Mouse (Mus musculus) thymus, postnatal 10 days (tissue): ENCODE measurements around the gene Tshz3.

Experiments used
- DNase-seq, 2 experiments: peaks; one replicate each; pipeline ENCODE4 v3.0.0; 2021; ENCODE audit warnings: low spot score in 2 of 2

The Tshz3 gene

DNA sequence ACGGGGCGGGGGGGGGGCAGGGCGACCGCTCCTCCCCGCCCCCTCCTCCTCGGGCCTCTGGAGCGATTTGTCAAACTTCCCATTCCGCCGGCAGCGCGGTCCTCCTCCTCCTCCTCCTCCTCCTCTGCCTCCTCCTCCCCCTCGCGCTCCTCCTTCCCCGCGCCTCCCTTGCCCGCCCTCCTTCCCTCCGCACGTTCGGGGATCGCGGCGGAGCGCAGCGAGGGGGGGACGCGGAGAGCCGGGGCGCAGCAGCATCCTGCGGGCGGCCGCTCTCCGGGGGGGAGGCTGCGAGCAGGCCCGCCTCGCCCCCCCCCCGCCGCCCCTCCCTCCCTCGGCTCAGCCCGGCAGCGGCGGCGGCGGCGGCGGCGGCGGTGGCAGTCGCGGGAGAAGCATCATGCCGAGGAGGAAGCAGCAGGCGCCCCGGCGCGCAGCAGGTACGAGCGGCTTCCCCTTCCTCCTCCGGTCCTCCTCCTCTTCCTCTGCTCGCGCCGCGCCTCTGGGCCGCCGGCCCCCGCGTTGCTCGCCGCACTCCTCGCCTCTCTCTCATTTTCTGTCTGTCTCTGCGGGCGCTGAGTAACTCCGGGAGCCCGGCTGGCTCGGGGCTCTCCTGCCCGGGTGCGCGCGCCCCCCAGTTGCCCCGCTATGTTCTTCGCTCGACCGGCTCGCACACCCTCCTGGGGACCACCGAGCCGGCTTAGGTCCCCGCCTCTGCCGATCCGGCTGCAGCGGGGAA, at the start of gene Tshz3:
Gene Tshz3, plus strand, starts transcription at position 263 of the 733 bp plus-strand sequence.
- DNase-seq = peak in 1 of 2 experiments; percentile 3

DNA sequence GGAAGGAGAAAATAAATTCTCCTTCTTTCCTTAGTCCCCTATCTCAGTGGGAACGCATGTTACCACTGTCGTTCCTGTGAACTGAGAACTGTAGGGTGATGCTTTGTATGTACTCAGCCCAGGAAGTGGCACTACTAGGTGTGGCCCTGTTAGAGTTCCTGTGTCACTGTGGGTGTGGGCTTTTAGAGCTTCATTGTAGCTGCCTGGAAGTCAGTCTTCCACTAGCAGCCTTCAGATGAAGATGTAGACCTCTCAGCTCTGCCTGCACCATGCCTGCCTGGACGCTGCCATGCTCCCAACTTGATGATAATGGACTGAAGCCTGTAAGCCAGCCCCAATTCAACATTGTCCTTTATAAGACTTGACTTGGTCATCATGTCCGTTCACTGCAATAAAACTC, 42.0 kb upstream of the Tshz3 start:
- no peak for DNase-seq

DNA sequence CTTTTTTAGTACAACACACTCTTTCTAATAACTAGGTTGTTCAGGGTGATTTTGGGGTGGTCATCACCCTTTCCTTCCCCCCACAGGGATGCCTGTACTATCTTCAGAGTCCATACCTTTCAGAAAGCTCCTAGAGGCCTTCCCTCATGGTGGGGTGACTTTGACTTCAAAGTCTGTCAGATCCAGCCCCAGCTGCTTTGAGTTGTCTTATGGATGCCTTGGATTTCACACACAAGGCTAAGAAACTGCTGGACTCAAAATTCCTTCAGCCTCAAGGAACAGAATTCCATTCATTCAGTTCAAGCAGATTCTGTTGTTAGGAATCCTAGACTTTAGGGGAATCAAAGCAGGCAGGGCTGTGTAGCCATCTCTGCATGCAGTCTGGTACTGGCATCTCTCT, 41.5 kb upstream of the Tshz3 start:
- DNase-seq = no peak

DNA sequence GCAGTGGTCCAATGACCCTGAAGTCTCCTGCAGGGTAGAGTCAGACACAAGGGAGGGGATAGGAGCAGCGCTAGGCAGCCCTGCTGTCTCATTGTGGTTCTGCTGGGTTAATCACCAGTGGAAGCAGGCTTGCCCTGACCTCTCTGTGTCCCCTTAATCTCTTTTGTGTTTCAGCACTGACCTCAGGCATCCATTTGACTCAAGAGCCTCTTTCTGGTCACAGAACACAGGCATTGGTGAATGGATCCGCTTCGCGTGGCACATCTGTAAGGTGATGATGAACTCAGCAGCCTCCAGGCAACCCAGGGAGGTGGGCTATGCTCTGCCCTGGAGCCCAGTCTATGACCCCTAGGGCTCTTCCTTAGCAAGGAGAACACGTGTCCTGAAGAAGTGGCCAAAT, 39.6 kb upstream of the Tshz3 start:
- no peak for DNase-seq

DNA sequence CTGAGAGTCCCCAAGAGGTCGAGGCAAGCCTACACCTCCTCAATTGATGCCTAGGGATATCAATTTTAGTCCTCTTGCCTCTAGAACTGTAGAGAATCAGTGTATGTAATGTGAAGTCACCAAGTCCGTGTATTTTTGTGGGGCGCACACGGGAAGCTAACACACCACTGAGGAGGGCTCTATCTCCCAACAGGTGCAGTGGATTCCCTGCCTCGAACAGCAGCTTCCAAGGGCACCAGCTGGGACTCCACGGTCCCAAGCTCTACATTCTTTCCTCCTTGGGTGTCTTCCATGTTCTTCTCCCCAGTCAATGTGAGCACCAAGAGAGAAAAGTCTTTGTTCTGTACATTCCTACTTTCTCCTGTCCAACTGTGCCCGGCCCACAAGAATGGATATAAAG, 38.7 kb upstream of the Tshz3 start:
- no peak for DNase-seq

DNA sequence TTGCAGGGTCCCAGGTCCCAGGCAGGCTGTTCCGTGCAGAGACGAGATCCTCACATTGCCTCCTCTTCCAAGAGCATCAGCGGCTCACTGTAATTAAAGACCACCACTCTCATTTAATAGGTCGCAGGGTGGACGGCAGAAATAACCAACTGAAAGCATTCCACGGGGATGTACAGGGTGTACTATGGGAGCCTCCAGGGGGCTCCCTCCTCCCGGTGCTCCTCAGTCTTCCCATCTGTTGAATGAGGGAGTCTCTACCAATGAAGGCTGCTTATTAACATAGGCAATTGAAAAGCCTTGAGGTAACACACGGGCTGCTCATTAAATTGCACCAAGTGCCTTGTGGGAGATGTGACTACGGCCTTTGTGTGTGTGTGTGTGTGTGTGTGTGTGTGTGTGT, 37.3 kb upstream of the Tshz3 start:
- no peak for DNase-seq

DNA sequence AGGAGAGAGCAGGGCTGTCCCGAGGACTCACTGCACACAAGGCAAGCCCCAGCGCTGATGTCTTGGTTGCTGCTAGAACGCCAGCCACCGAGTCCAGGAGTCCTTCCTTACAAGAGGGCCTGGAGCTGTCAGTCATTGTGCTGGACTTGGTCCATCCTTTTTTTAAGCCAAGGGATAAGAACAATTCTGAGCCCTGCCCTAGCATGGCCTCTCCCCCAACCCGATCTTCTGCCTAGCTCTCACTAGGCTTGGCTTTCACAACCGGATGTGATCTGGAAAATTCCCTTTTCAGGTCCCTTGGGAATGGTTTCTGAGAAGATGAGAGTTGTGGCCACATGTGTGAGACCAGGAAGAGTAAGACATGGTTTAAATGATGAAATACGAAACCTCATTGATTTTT, 34.5 kb upstream of the Tshz3 start:
- no peak for DNase-seq

DNA sequence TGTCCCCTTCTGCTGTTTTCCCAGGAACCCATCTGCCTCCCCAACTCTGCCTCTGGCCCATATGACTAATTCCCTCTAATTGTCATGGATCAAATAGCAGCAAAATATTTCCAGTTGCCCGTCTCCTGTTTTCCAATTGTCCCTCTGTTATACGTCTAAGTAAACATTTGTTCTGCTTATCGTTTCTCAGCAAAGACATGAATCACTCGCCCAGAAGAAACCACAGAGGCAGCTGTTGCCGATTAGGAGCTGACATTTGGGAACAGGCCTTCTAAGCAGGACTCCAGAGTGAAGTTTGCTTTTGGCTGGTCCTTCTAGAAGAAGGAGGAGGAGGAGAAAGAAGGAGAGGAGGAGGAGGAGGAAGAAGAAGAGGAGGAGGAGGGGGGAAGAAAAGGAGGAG, 30.2 kb upstream of the Tshz3 start:
- DNase-seq = no peak

DNA sequence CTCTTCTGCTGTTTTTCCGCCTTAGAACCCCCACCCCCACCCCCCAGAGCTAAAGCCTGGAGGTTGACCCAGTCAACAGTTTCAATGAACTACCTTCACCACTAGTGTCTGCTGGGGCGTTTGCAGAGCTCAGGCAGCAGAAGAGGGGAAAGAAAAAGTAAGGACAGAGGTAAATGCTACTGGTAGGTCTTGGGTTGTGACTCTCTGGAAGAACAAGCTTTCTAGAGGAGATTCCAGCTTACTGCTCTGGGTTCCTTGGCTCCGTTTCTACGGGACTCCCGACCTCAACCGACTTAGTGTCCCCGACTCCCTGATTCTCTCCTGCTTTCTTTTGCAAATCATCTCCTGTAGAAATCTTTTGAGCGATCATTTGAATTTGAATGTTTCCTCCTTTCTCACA, 19.9 kb upstream of the Tshz3 start:
- DNase-seq = no peak

DNA sequence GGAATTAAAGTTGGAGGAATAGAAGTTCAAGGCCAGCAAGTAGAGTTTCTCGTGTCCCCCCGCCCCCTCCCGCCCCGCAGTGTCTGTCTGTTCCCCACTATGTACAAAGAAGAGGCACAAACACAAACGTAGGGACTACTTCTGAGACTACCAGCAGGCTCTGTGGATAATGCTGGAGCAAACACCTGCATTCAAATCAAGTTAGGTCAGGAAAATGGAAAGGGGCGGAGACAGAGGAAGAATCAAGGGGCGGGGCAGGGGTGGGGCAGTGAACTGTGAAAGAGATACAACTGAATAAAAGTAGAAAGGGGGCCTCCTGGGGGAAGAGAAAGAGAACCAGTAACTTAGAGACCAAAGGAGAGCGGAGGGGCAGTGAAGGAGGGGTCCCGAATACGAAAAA, 19.4 kb upstream of the Tshz3 start:
- no peak for DNase-seq

DNA sequence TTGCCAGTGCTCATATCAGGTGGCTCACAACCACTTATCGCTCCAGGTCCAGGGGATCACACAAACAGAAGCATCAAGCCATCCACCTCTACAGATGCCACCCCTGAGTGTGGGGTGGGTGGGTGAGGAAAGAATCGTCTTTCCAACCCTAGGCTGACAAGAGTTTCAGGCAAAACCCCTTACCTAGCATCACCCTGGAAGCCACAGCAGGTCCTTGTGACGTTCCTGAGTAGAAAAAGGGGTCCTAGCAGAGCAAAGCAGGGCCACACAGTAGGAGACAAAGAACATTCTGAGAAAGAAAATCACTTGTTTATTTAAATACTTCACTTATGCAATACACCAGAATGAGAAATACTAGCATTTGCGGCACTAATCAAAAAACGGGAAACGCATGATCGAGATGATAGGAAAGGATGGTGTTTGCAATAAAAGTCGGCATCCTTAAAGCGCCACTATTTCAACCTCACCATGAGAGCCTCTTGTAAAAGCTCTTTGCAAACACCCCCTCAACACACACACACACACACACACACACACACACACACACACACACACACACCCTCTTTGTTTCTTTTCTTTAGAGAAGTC, 18.8 kb upstream of the Tshz3 start:
- no peak for DNase-seq

DNA sequence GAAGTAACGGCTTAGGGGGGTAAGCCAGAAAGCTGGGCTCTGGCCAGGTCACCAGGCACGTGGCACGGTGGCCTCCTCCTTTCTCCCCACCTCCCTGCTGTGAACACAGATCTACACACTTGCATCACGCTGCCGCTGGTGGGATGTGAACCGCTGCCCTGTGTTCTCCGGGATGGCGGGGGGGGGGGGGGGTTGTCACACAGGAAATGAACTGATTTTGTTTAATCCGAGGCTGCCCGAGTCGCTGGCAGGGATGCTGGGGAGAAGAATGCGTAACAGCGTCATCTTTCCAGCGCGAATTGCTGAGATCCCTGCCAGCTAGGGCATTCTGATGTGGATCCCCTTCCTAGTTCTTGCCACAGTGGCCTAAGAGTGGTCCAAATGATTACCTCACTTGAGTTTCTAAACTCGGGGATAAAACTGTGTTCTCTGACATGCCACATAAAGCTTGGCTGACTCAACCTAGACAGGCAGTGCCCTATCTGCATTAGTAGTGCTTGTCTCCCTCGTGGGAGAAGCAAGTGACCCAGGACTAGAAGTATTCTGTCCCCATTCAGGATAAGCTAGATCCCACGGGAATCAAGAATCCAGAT, 18.0 kb upstream of the Tshz3 start:
- no peak for DNase-seq

DNA sequence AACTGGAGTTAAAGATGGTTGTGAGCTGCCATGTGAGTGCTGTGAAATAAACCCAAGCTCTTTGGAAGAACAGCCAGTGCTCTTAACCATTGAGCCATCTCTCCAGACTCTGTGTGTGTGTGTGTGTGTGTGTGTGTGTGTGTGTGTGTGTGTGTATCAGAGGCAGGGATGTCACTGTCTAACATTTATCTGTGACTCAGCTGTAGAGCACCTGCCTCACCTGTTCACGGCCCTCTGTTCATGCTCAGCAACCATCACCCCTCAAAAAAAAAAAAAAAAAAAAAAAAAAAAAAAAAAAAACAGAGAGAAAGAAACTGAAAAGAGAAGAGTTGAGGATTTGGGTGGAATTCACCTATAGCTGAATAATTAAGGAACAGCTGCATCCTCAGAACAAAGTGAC, 10.4 kb upstream of the Tshz3 start:
- DNase-seq = no peak

DNA sequence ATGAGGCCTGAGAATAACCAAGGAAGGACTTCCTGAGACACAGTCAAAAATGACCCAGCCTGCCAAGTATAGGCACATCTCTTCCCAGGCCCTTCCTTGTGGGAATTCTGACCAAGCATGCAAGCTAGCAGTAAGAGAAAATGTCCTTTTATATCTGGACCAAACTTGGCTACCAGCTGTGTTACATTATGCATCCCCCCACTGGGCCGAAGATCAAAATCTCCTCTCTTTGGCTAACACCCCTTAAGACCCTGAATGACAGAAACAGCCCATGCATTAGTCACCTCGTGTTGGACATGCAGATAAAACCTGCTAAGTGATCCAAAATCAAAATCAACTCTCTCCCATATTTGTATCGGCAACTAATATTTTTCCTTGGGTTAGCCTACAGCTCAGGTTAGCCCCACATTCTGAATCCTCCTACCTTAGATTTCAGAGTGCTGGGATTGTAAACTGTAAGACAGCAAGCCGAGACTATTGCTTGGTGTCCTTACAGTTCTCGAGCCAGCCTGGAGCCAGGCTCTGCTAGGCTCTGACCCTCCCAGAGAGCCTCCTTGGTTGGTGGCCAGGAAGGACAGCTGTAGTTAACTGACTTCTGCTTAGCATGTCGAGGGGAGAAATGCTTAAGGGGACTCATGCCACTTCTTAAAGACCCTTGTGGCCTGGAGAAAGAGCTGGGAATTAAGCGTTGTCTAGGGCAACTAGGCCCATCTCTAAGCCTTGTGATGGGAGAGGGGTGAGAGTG, 8.7 kb upstream of the Tshz3 start:
- DNase-seq = no peak

DNA sequence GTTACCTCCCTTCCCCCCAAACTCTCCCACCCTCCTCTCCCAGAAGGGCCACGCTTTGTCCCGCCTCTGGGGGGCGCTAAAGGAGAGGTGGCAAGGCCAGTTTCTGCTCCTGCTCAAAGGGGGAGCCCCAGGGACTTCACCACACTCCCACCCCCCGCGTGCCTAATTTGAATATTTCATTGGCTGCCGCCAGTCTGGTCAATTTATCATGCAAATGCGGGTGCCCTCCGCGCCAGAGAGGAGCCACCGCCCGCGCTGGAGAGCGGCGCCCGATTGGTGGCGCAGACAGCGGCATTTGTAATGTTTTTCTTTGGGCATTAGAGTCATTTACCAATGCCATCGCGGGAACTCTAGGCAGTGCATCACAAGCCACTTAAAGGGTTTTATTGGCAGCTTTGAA, 7.4 kb upstream of the Tshz3 start:
- DNase-seq = peak in 1 of 2 experiments; percentile 13

DNA sequence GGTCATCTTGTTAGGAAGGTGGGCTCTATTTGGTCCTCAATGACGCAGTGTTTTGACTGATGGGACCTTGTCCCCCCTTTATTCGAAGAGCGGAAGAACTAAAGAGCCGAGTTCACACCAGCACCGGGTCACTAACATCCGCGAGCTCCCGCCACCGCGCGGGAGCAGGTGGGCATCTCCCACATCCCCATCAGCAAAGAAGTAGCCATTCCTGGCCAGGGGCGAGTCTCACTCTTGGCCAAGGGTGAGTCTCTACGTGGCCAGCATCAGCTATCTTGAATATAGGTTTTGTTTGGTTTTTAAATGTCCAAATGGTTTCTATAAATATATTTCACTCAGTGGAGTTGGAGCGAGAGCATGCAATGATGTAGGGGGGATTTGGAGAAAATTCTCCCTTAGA, 6.3 kb upstream of the Tshz3 start:
- DNase-seq = no peak

DNA sequence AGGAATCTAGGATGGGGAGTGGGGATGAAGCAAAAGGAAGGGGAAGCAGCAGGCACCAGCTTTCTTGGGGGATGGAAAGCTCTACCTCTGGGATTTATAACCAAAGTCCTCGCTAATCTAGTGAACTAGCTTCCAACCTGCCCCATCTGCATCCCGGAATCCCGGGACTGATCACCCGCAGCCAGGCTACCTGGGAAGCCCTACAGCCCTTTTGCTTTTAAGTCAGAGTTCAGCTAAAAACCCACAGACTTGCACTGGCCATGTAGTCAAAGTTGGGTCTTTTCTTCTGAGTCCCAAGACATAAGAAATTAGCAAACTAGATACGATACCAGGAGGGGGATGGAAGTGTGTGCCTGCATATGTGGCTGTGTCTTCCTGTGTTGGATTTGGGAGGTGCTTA, 5.5 kb upstream of the Tshz3 start:
- no peak for DNase-seq

DNA sequence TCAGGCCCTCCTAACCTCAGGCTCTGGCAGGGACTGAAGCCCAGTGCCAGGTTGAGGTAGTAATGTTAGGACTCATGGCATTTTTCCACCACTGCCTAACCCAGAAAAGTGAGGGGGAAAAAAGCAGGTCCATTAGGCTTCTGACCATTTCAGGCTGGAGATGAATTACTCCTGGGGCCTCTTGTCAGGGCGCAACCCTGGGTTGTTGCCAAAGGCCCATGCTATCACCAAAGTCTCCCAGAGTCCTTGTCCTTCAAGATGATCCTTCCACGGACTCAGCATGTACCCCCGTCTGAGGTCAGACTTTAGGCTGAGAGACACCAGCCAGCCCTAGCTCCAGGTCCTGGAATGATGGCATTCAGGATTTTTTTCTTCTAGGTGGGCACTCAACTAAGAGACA, 4.8 kb upstream of the Tshz3 start:
- DNase-seq = no peak

DNA sequence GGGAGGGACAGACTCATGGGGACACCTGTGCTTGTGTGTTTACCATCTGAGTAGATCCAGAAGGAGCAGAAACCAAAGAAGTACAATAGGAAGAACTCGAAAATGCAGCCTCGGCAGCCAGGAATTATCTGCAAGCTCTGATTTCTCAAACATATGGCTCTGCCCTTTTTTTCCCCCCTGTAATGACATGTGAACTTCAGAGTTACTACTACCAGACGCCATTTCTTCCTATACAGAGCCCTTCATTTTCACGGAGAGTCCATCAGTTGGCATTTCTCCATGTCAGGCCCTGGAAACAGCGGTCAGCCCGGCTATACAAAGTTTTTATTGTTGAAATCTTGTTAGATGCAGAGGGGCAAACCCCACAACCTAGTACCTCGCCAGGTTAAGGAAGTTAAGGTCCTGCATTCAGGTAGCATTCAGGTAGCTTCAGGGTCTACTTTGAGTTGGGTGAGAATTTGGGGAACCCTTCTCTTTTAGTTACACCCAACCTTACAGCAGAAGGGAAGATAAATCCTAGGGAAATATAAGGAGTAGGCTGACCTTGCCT, 3.2 kb upstream of the Tshz3 start:
- no peak for DNase-seq

DNA sequence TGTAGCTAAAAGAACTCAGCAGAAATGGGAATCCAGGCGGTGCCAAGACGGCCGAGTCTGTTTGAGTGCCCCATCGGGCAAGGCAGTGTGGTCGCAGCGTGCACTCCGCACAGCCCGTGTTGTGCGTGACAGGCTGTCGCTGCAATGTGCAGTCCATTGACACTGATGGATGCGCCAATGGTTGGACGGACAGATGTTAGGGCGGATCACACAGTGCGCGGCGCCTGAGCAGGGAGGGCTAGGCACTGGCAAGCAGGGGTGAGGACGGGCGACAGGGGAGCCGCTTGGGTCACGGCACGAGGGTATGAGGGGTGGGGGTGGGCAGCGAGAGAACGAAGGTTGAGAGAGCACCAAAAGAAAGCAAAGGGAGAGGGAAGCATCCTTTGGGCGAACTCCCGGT, 2.6 kb upstream of the Tshz3 start:
- no peak for DNase-seq

DNA sequence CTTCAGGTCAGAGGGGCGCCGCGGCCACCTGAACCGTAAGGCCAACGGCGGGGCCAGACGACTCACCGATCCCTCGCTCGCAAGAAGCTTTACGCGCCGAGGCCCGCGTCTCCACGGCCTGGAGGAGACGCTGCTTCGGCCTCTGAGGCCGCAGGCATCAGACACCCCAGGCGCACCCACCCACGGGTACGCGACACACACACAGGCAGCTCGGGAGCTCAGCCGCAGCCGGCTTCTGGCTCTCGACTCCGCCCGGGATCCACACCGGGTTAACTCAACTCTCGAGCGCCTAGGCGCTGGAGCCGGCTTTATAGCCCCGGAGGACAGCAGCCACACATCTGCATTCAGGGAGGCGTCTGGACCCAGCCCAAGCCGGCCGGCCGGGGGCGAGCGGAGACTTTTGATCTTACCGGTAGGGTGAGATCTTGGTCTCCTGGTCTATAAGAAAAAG, 2.1 kb upstream of the Tshz3 start:
- DNase-seq = no peak

DNA sequence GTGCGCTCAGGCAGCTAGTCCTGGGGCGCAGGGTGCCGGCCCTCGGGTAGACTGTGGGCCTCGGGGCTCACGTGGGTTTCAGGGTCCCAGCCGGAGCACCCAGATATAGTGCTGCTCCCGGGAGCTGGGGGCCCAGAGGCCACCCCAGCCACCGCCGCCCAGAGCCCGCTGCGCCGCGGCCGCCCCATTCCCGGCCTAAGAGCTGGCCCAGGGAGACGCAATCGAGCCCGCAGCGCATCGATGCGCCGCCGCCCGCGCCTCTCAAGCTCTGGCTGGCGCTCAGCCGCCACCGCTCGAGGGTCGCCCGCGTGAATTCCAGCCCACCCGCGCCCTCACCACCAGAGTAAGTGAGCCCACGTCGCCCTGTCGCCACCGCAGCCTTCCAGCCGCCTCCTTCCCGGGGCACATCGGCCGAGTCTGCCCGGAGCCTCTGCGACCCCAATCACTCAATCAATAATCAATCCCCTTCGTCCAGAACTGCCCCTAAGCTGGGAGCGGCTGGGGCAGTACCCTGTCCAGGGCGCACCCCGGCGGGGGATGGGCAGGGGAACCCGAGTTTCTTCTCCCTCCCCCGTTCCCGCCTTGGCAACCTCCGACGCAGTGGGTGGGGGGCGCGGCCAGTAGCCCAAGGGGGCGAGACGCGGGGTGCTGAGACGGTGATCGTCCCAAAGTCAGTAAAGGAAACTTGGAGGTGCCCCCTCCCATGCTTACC, 1.4 kb upstream of the Tshz3 start:
- DNase-seq = peak in 1 of 2 experiments; percentile 6
